Mouse (Mus musculus) kidney, embryonic 15.5 days (tissue): ENCODE data around the gene Apbb2. TPM values are rescaled to one million over a fixed set of nuclear protein-coding genes. Genes with fewer than 3 reads are reported as not detected.

Experiments
- ATAC-seq: fragments of 200-750 bp; cut with Nextera tagmentation; replicated peaks from 2 replicates; pipeline ENCODE4 v1.8.0; 2017; ENCODE audit warnings: moderate TSS enrichment; ENCODE audit not compliant: low FRiP score
- H3K27ac ChIP-seq: fragments of 300-500 bp; sonication (generic); 2 replicates; pipeline ENCODE4 v1.5.1; 2015; ENCODE audit warnings: mild to moderate bottlenecking, inconsistent platforms
- H3K27me3 ChIP-seq: fragments of 300-500 bp; sonication (generic); 2 replicates; pipeline ENCODE4 v1.6.1; 2015; ENCODE audit warnings: inconsistent platforms
- H3K36me3 ChIP-seq: fragments of 300-500 bp; sonication (generic); 2 replicates; pipeline ENCODE4 v1.6.1; 2015; ENCODE audit warnings: inconsistent platforms
- H3K4me1 ChIP-seq: fragments of 300-500 bp; sonication (generic); 2 replicates; pipeline ENCODE4 v1.6.1; 2015; ENCODE audit warnings: inconsistent platforms
- H3K4me2 ChIP-seq: fragments of 300-500 bp; sonication (generic); 2 replicates; pipeline ENCODE4 v1.6.1; 2015; ENCODE audit warnings: moderate library complexity, mild to moderate bottlenecking, inconsistent platforms
- H3K4me3 ChIP-seq: fragments of 300-500 bp; sonication (generic); replicated peaks from 2 replicates; pipeline ENCODE4 v1.5.1; 2015; ENCODE audit warnings: mild to moderate bottlenecking, inconsistent platforms
- H3K9ac ChIP-seq: fragments of 300-500 bp; sonication (generic); 2 replicates; pipeline ENCODE4 v1.6.1; 2015; ENCODE audit warnings: mild to moderate bottlenecking, inconsistent platforms
- H3K9me3 ChIP-seq: fragments of 300-500 bp; sonication (generic); replicated peaks from 2 replicates; pipeline ENCODE4 v1.6.1; 2016; ENCODE audit warnings: inconsistent platforms
- WGBS: fragments of 180-500 bp; shearing (Covaris S2); methylation state at CpG from one replicate; pipeline ENCODE4 v1.1.7; 2015; ENCODE audit warnings: mixed read lengths; 5-methylcytosine and 5-hydroxymethylcytosine counted together
- polyA plus RNA-seq: library from polyadenylated mRNA; unstranded; fragments of >200 nt; fragmentation: Nextera tagmentation; extraction: Ambion mirVana; gene quantifications from 2 replicates; pipeline ENCODE4 v1.2.1, GENCODE M21; 2015

Apbb2 gene
- polyA plus RNA-seq, 1 experiment from 2014 or later = 65.4 TPM

- Histone ChIP-seq H3K27ac (peak overlapping the region; percentile 78), H3K27me3 (no peaks in the 10 kb centered on the region), H3K4me3 (no peak overlapping the region), H3K4me1 (peaks cover 44% of the 10 kb centered on the region), H3K4me2 (no peak overlapping the region), H3K9ac (no peak overlapping the region), H3K36me3 (no peaks in the 10 kb centered on the region), H3K9me3 (no peaks in the 10 kb centered on the region)
- ATAC-seq = no peak
- WGBS = 19% methylated on average over 7 of the region's 7 CpGs
Observed at GRCm38 (mm10) chr5:66528567-66528966, 90.0 kb downstream of the Apbb2 start.

- H3K4me2 ChIP-seq = peak overlapping the region; percentile 9; the same call in 1 of the 2 replicates
- peaks cover 39% of the 10 kb centered on the region for H3K4me1 ChIP-seq
- no peaks in the 10 kb centered on the region for H3K36me3 ChIP-seq
- H3K27ac ChIP-seq = peak overlapping the region; percentile 78
- no peaks in the 10 kb centered on the region for H3K9me3 ChIP-seq
- H3K4me3 ChIP-seq = no peak overlapping the region
- no peaks in the 10 kb centered on the region for H3K27me3 ChIP-seq
- 0 out of 2 replicates have a peak, but pooled peaks have one; percentile 46 for ATAC-seq
- WGBS = 54% methylated on average over 8 of the region's 8 CpGs
- H3K9ac ChIP-seq = no peak overlapping the region
Observed at GRCm38 (mm10) chr5:66527090-66527489, 91.5 kb downstream of the Apbb2 start.

- Histone ChIP-seq H3K27me3 (no peaks in the 10 kb centered on the region), H3K9me3 (no peaks in the 10 kb centered on the region), H3K27ac (peak overlapping the region; percentile 27; the same call in 1 of the 2 replicates), H3K9ac (no peak overlapping the region), H3K4me1 (peaks cover 42% of the 10 kb centered on the region), H3K4me2 (no peak overlapping the region), H3K4me3 (no peak overlapping the region), H3K36me3 (no peaks in the 10 kb centered on the region)
- 76% methylated on average over 4 of the region's 4 CpGs for WGBS
- no peak for ATAC-seq
Observed at GRCm38 (mm10) chr5:66525002-66525401, 93.6 kb downstream of the Apbb2 start.

GRCm38 (mm10) chr5:66523681-66524503 lies 94.7 kb downstream of the Apbb2 start:
- H3K36me3 ChIP-seq = no peaks in the 10 kb centered on the region
- H3K27ac ChIP-seq = peak overlapping the region; percentile 41; the same call in 1 of the 2 replicates
- H3K9ac ChIP-seq = no peak overlapping the region
- no peak overlapping the region for H3K4me2 ChIP-seq
- H3K4me3 ChIP-seq = no peak overlapping the region
- no peaks in the 10 kb centered on the region for H3K27me3 ChIP-seq
- WGBS = 70% methylated on average over 16 of the region's 16 CpGs
- ATAC-seq = no peak
- no peaks in the 10 kb centered on the region for H3K9me3 ChIP-seq
- H3K4me1 ChIP-seq = peaks cover 47% of the 10 kb centered on the region

- 73% methylated on average over 2 of the region's 2 CpGs for WGBS
- Histone ChIP-seq H3K4me3 (no peak overlapping the region), H3K27me3 (no peaks in the 10 kb centered on the region), H3K4me1 (peaks cover 36% of the 10 kb centered on the region), H3K9ac (no peak overlapping the region), H3K4me2 (no peak overlapping the region), H3K27ac (no peak overlapping the region), H3K36me3 (no peaks in the 10 kb centered on the region), H3K9me3 (no peaks in the 10 kb centered on the region)
- ATAC-seq = no peak
Observed at GRCm38 (mm10) chr5:66521250-66521649, 97.3 kb downstream of the Apbb2 start.

- Histone ChIP-seq H3K27me3 (no peaks in the 10 kb centered on the region), H3K36me3 (no peaks in the 10 kb centered on the region), H3K9me3 (no peaks in the 10 kb centered on the region), H3K4me1 (peaks cover 38% of the 10 kb centered on the region), H3K4me2 (no peak overlapping the region), H3K4me3 (no peak overlapping the region), H3K9ac (no peak overlapping the region), H3K27ac (peak overlapping the region; percentile 32; the same call in 1 of the 2 replicates)
- ATAC-seq = no peak
- WGBS = 51% methylated on average over 5 of the region's 5 CpGs
Observed at GRCm38 (mm10) chr5:66519511-66519910, 99.1 kb downstream of the Apbb2 start.

- Histone ChIP-seq H3K27ac (no peak overlapping the region), H3K4me1 (peaks cover 29% of the 10 kb centered on the region), H3K4me3 (no peak overlapping the region), H3K36me3 (no peaks in the 10 kb centered on the region), H3K4me2 (no peak overlapping the region), H3K27me3 (no peaks in the 10 kb centered on the region), H3K9me3 (no peaks in the 10 kb centered on the region), H3K9ac (no peak overlapping the region)
- WGBS = 49% methylated on average over 14 of the region's 14 CpGs
- 0 out of 2 replicates have a peak, but pooled peaks have one; percentile 25 for ATAC-seq
Observed at GRCm38 (mm10) chr5:66518411-66519006, 100.1 kb downstream of the Apbb2 start.

GRCm38 (mm10) chr5:66517503-66517902 lies 101.1 kb downstream of the Apbb2 start:
- 70% methylated on average over 6 of the region's 6 CpGs for WGBS
- ATAC-seq = no peak
- no peak overlapping the region for H3K4me3 ChIP-seq
- H3K9me3 ChIP-seq = no peaks in the 10 kb centered on the region
- H3K27me3 ChIP-seq = no peaks in the 10 kb centered on the region
- H3K4me2 ChIP-seq = no peak overlapping the region
- H3K4me1 ChIP-seq = peaks cover 27% of the 10 kb centered on the region
- no peaks in the 10 kb centered on the region for H3K36me3 ChIP-seq
- H3K27ac ChIP-seq = no peak overlapping the region
- no peak overlapping the region for H3K9ac ChIP-seq

GRCm38 (mm10) chr5:66516311-66516710 lies 102.3 kb downstream of the Apbb2 start:
- 88% methylated on average over 8 of the region's 8 CpGs for WGBS
- no peaks in the 10 kb centered on the region for H3K27me3 ChIP-seq

GRCm38 (mm10) chr5:66515271-66515670 lies 103.3 kb downstream of the Apbb2 start:
- 59% methylated on average over 10 of the region's 10 CpGs for WGBS
- no peak overlapping the region for H3K9ac ChIP-seq
- H3K9me3 ChIP-seq = no peaks in the 10 kb centered on the region
- H3K27me3 ChIP-seq = no peaks in the 10 kb centered on the region
- no peaks in the 10 kb centered on the region for H3K36me3 ChIP-seq
- H3K27ac ChIP-seq = no peak overlapping the region
- peaks cover 25% of the 10 kb centered on the region for H3K4me1 ChIP-seq
- no peak for ATAC-seq
- H3K4me3 ChIP-seq = no peak overlapping the region
- H3K4me2 ChIP-seq = 0 out of 2 replicates have a peak overlapping the region, but pooled peaks have one; percentile 3

More at GRCm38 (mm10) chr5:66516311-66516710, 102.3 kb downstream of the Apbb2 start:
- ATAC-seq = no peak
- Histone ChIP-seq H3K9me3 (no peaks in the 10 kb centered on the region), H3K9ac (no peak overlapping the region), H3K4me2 (no peak overlapping the region), H3K27ac (no peak overlapping the region), H3K4me3 (no peak overlapping the region), H3K4me1 (peaks cover 27% of the 10 kb centered on the region), H3K36me3 (no peaks in the 10 kb centered on the region)

- no peak for ATAC-seq
Observed at GRCm38 (mm10) chr5:66514659-66515058, 103.9 kb downstream of the Apbb2 start.

GRCm38 (mm10) chr5:66513412-66513811 lies 105.2 kb downstream of the Apbb2 start:
- H3K4me3 ChIP-seq = no peak overlapping the region
- ATAC-seq = no peak
- no peak overlapping the region for H3K27ac ChIP-seq

More at GRCm38 (mm10) chr5:66514659-66515058, 103.9 kb downstream of the Apbb2 start:
- H3K4me1 ChIP-seq = peaks cover 24% of the 10 kb centered on the region
- H3K4me3 ChIP-seq = no peak overlapping the region
- no peaks in the 10 kb centered on the region for H3K9me3 ChIP-seq
- WGBS = 87% methylated on average over 6 of the region's 6 CpGs
- no peaks in the 10 kb centered on the region for H3K27me3 ChIP-seq
- no peak overlapping the region for H3K4me2 ChIP-seq
- no peak overlapping the region for H3K9ac ChIP-seq
- H3K36me3 ChIP-seq = no peaks in the 10 kb centered on the region
- no peak overlapping the region for H3K27ac ChIP-seq

More at GRCm38 (mm10) chr5:66513412-66513811, 105.2 kb downstream of the Apbb2 start:
- no peaks in the 10 kb centered on the region for H3K27me3 ChIP-seq
- H3K36me3 ChIP-seq = no peaks in the 10 kb centered on the region
- no peak overlapping the region for H3K9ac ChIP-seq
- peaks cover 28% of the 10 kb centered on the region for H3K4me1 ChIP-seq
- no peaks in the 10 kb centered on the region for H3K9me3 ChIP-seq
- no peak overlapping the region for H3K4me2 ChIP-seq
